Mouse (Mus musculus) liver, embryonic 14.5 days (tissue): ENCODE results near the gene Mcpt1.

ENCODE experiments used
- CTCF ChIP-seq: IDR thresholded peaks from 2 replicates; pipeline ENCODE4 v1.5.1; 2016; ENCODE audit warnings: antibody characterized with exemption, low read depth, control low read depth
- EP300 ChIP-seq: IDR thresholded peaks from 2 replicates; pipeline ENCODE4 v1.6.1; 2016; ENCODE audit warnings: antibody characterized with exemption, low read depth

GRCm38 (mm10) chr14:56055408-56055807 is 37.6 kb downstream of the Mcpt1 start:
- TF ChIP-seq CTCF (no peak), EP300 (no peak)
